Mouse (Mus musculus) liver, embryonic 11.5 days (tissue): ENCODE data around the gene Tbxas1. TPM values are rescaled to one million over a fixed set of nuclear protein-coding genes. Genes with fewer than 3 reads are reported as not detected.

Source experiments
- ATAC-seq: fragments of 200-750 bp; cut with Nextera tagmentation; replicated peaks from 2 replicates; pipeline ENCODE4 v1.8.0; 2017; ENCODE audit warnings: moderate number of reproducible peaks, mild to moderate bottlenecking, moderate TSS enrichment, moderate library complexity; ENCODE audit not compliant: low FRiP score
- DNase-seq: peaks from one replicate; pipeline ENCODE4 v3.0.0-alpha.2; 2017; ENCODE audit warnings: low spot score
- H3K27ac ChIP-seq: fragments of 300-500 bp; sonication (generic); 2 replicates; pipeline ENCODE4 v1.5.1; 2014; ENCODE audit warnings: mild to moderate bottlenecking, low read depth, low read length, control low read depth
- H3K27me3 ChIP-seq: fragments of 300-500 bp; sonication (generic); replicated peaks from 2 replicates; pipeline ENCODE4 v1.6.1; 2014; ENCODE audit warnings: low read length, mixed read lengths; ENCODE audit not compliant: control insufficient read depth, insufficient read depth
- H3K36me3 ChIP-seq: fragments of 300-500 bp; sonication (generic); 2 replicates; pipeline ENCODE4 v1.6.1; 2014; ENCODE audit warnings: mild to moderate bottlenecking, low read length, moderate library complexity, mixed read lengths; ENCODE audit not compliant: control insufficient read depth, insufficient read depth
- H3K4me1 ChIP-seq: fragments of 300-500 bp; sonication (generic); replicated peaks from 2 replicates; pipeline ENCODE4 v1.6.1; 2014; ENCODE audit warnings: low read length, mixed read lengths; ENCODE audit not compliant: control insufficient read depth, insufficient read depth
- H3K4me2 ChIP-seq: fragments of 300-500 bp; sonication (generic); 2 replicates; pipeline ENCODE4 v1.6.1; 2014; ENCODE audit warnings: mild to moderate bottlenecking, control low read depth, moderate library complexity
- H3K4me3 ChIP-seq: fragments of 300-500 bp; sonication (generic); 2 replicates; pipeline ENCODE4 v1.5.1; 2014; ENCODE audit warnings: low read depth, low read length, control low read depth
- H3K9ac ChIP-seq: fragments of 300-500 bp; sonication (generic); 2 replicates; pipeline ENCODE4 v1.6.1; 2014; ENCODE audit warnings: low read depth, low read length, control low read depth
- H3K9me3 ChIP-seq: fragments of 300-500 bp; sonication (generic); 2 replicates; pipeline ENCODE4 v1.6.1; 2016; ENCODE audit warnings: low read length, inconsistent platforms, mixed read lengths; ENCODE audit not compliant: control insufficient read depth
- WGBS: fragments of 180-500 bp; shearing (Covaris S2); extraction: QIAGEN DNeasy Blood & Tissue Kit; methylation state at CpG from one replicate; pipeline ENCODE4 v1.1.7; 2014; 5-methylcytosine and 5-hydroxymethylcytosine counted together
- polyA plus RNA-seq: library from polyadenylated mRNA; unstranded; fragments of >200 nt; fragmentation: Nextera tagmentation; extraction: Ambion mirVana; gene quantifications from 2 replicates; pipeline ENCODE4 v1.2.1, GENCODE M21; 2014

Tbxas1 gene
- polyA plus RNA-seq, 1 experiment from 2014 or later, result 12.0 TPM

- ATAC-seq, result peak; percentile 86
- Histone ChIP-seq H3K9me3 (no peaks in the 10 kb centered on the region), H3K9ac (peak overlapping the region; percentile 49), H3K27ac (peak overlapping the region; percentile 98), H3K27me3 (no peaks in the 10 kb centered on the region; the same call in 1 of the 2 replicates), H3K36me3 (no peaks in the 10 kb centered on the region), H3K4me2 (peak overlapping the region; percentile 51), H3K4me3 (no peak overlapping the region), H3K4me1 (peaks cover 46% of the 10 kb centered on the region)
- DNase-seq, result peak; percentile 60
- WGBS, result 45% methylated on average over 18 of the region's 18 CpGs
Observed at GRCm38 (mm10) chr6:38923870-38924817, 48.9 kb downstream of the Tbxas1 start.

DNA sequence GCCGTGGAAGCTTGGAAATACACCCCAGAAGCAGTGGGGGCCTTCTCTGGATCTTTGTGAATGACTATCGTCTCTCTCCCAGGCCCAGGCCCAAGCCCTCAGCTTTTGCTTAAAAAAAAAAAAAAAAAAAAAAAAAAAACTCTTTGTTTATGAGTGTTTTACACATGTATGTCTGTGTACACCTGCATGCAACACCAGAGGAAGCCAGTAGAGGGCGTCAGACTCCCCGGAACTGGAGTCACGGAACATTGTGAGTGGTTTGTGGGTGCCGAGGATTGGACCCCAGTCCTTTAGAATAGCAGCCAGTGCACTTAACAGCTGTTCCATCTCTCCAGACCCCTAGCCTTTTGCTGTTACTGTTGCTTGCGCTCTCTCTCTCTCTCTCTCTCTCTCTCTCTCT is 50.5 kb downstream of the Tbxas1 start:
- H3K9ac ChIP-seq, result no peak overlapping the region; the same call in 1 of the 2 replicates
- 56% methylated on average over 7 of the region's 7 CpGs for WGBS
- H3K27ac ChIP-seq, result peak overlapping the region; percentile 98; the same call in 1 of the 2 replicates
- H3K4me3 ChIP-seq, result no peak overlapping the region
- no peaks in the 10 kb centered on the region; the same call in 1 of the 2 replicates for H3K27me3 ChIP-seq
- H3K36me3 ChIP-seq, result no peaks in the 10 kb centered on the region
- DNase-seq (no peak), ATAC-seq (no peak)
- peaks cover 38% of the 10 kb centered on the region for H3K4me1 ChIP-seq
- H3K9me3 ChIP-seq, result no peaks in the 10 kb centered on the region
- peak overlapping the region; percentile 40 for H3K4me2 ChIP-seq

DNA sequence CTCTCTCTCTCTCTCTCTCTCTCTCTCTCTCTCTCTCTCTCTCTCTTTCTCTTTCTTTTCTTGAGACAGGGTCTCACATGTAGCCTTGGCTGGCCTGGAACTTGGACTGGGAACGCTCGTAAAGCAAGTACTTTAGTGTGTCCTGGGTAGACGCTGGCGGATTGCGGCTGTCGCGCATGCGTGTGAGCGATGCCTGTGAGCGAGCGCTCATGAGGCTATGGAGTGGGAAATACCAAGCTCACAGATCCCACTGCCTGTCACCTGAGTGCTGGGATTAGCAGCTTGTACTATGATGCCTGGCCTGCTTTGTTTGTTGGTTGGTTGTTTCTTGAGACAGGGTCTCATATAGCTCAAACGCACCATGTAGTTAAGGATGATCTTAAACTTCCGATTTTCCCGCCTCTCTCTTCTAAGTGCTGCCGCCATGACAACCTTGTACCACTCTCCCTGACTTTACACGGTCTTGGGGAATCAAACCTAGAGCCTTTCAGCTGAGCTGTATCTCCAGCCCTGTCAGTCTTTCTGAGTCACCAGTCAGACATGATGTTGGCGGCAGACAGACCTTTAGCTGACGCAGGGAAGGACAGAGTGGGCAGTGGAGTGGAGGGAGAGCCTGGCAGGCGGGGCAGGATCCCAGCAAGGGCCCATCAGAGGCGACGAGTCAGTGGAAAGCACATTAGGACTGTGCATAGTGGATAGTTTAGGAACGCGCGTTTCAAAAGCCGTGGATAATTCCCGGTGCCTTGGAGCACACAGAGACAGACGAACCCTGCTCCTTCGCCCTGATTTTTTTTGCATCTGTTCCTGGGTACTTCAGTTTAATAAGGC is 51.1 kb downstream of the Tbxas1 start:
- Histone ChIP-seq H3K27ac (no peak overlapping the region), H3K27me3 (no peaks in the 10 kb centered on the region; the same call in 1 of the 2 replicates), H3K36me3 (no peaks in the 10 kb centered on the region), H3K9ac (peak overlapping the region; percentile 11), H3K4me1 (peaks cover 33% of the 10 kb centered on the region), H3K4me3 (peak overlapping the region; percentile 13; the same call in 1 of the 2 replicates), H3K4me2 (peak overlapping the region; percentile 40), H3K9me3 (no peaks in the 10 kb centered on the region; the same call in 1 of the 2 replicates)
- DNase-seq (no peak), ATAC-seq (no peak)
- 52% methylated on average over 28 of the region's 28 CpGs for WGBS

- Histone ChIP-seq H3K27ac (no peak overlapping the region), H3K27me3 (no peaks in the 10 kb centered on the region; the same call in 1 of the 2 replicates), H3K36me3 (no peaks in the 10 kb centered on the region), H3K4me3 (no peak overlapping the region), H3K4me1 (peaks cover 26% of the 10 kb centered on the region), H3K4me2 (no peak overlapping the region), H3K9me3 (peaks cover under 1% of the 10 kb centered on the region), H3K9ac (no peak overlapping the region)
- ATAC-seq (no peak), DNase-seq (no peak)
- 71% methylated on average over 13 of the region's 13 CpGs for WGBS
Observed at GRCm38 (mm10) chr6:38926963-38927361, 51.8 kb downstream of the Tbxas1 start.

- Histone ChIP-seq H3K4me1 (peaks cover 11% of the 10 kb centered on the region), H3K4me3 (no peak overlapping the region), H3K9me3 (peaks cover 7% of the 10 kb centered on the region), H3K36me3 (no peaks in the 10 kb centered on the region), H3K4me2 (no peak overlapping the region), H3K9ac (no peak overlapping the region), H3K27me3 (no peaks in the 10 kb centered on the region; the same call in 1 of the 2 replicates), H3K27ac (peak overlapping the region; percentile 21)
- 73% methylated on average over 3 of the region's 3 CpGs for WGBS
- ATAC-seq (no peak), DNase-seq (no peak)
Observed at GRCm38 (mm10) chr6:38928489-38928888, 53.3 kb downstream of the Tbxas1 start.

DNA sequence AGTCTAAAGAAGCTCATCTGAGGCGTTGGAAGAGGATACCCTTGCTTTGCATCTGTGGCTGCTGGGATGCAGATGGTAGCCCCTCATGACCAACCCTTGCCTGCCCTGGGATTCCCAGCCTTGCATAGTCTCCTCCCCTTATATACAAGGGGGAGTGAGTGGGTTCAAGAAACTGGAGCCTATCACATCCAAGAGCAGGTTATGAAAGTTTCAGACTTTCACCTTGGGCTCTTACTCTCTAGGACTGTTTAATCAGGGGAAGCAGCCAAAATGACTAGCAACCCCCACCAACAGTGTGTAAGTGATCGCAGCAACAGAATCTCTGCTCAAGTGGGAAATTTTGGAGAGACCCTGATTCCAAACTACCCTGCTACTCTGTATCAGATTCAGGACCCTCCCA is 60.8 kb downstream of the Tbxas1 start:
- peaks cover 7% of the 10 kb centered on the region for H3K9me3 ChIP-seq
- H3K4me1 ChIP-seq, result no peaks in the 10 kb centered on the region
- H3K27me3 ChIP-seq, result no peaks in the 10 kb centered on the region
- ATAC-seq (no peak), DNase-seq (no peak)
- H3K4me2 ChIP-seq, result no peak overlapping the region
- H3K36me3 ChIP-seq, result no peaks in the 10 kb centered on the region
- H3K4me3 ChIP-seq, result no peak overlapping the region
- H3K27ac ChIP-seq, result no peak overlapping the region
- 81% methylated on average over 2 of the region's 2 CpGs for WGBS
- H3K9ac ChIP-seq, result no peak overlapping the region

GRCm38 (mm10) chr6:38938421-38938820 is 63.2 kb downstream of the Tbxas1 start:
- H3K27me3 ChIP-seq, result no peaks in the 10 kb centered on the region
- 48% methylated on average over 6 of the region's 6 CpGs for WGBS
- H3K27ac ChIP-seq, result peak overlapping the region; percentile 11; the same call in 1 of the 2 replicates
- no peaks in the 10 kb centered on the region for H3K36me3 ChIP-seq
- no peak for ATAC-seq
- H3K9me3 ChIP-seq, result peaks cover 1% of the 10 kb centered on the region; the same call in 1 of the 2 replicates
- DNase-seq, result no peak
- no peak overlapping the region for H3K4me3 ChIP-seq
- H3K9ac ChIP-seq, result no peak overlapping the region
- H3K4me2 ChIP-seq, result no peak overlapping the region
- no peaks in the 10 kb centered on the region for H3K4me1 ChIP-seq

DNA sequence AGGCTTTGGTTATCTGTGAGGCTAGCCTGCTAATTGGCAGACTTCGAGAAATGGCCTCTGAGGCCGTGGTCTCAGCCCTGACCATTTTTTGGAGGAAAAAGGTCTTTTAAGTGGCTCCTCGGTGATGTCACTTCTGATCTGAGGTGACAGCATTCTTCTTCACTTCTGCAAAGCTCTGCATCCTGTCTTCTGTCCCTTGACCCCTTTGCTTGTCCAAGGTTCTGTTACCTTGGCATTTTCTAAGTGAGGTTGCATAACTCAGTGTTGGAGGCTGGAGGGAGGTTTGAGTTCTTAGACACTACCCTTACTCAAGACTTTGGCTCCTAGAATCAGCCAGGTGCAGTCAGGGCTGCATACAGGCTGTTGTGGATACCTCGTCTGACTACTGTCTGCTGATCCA is 63.9 kb downstream of the Tbxas1 start:
- H3K27ac ChIP-seq, result no peak overlapping the region
- no peak overlapping the region for H3K4me3 ChIP-seq
- ATAC-seq (no peak), DNase-seq (no peak)
- peaks cover 3% of the 10 kb centered on the region; the same call in 1 of the 2 replicates for H3K9me3 ChIP-seq
- no peak overlapping the region for H3K9ac ChIP-seq
- no peaks in the 10 kb centered on the region for H3K4me1 ChIP-seq
- no peak overlapping the region for H3K4me2 ChIP-seq
- H3K27me3 ChIP-seq, result no peaks in the 10 kb centered on the region
- no peaks in the 10 kb centered on the region for H3K36me3 ChIP-seq
- WGBS, result 72% methylated on average over 4 of the region's 4 CpGs
